Mouse (Mus musculus) stomach, postnatal 0 days (tissue): Measurements from ENCODE around the gene Gm3776.
"Not testable (repeated sequence)": the region's sequence is repeated elsewhere in the genome, so short reads cannot be mapped to it uniquely, and the experiment has no call there.

Experiments used
- CTCF ChIP-seq: IDR thresholded peaks from 2 replicates; pipeline ENCODE4 v1.5.1; 2016; ENCODE audit warnings: antibody characterized with exemption, low read depth, mild to moderate bottlenecking, moderate library complexity
- EP300 ChIP-seq: optimal IDR thresholded peaks from 2 replicates; pipeline ENCODE3; 2016; ENCODE audit warnings: antibody characterized with exemption

- not testable (repeated sequence) for TF ChIP-seq EP300, CTCF
Observed at GRCm38 (mm10) chr9:78293683-78294082, 36.8 kb downstream of the Gm3776 start.
